Comparison of ENCODE assay signal across 12 mouse cellular contexts in genomic region chr4:115657867-115658249, GRCm38 (mm10). TPM values are rescaled to one million over a fixed set of nuclear protein-coding genes. Genes with fewer than 3 reads are reported as not detected.
DNase-seq lines count a peak whose midpoint lies in the region; ATAC-seq lines count a peak whose summit lies in the region.
"Had no signal": no experiment of that assay in that cellular context is flagged by ENCODE, and none has a peak within 500 bp of the region (broad histone marks: within the 10 kb centered on the region; RNA-seq: fewer than 3 reads in every experiment).

No protein-coding gene starts in this region.

- no peaks in the 10 kb centered on the region for H3K9me3 ChIP-seq in heart, embryonic 15.5 days (replicated peaks)
- no peaks in the 10 kb centered on the region for H3K9me3 ChIP-seq in embryonic facial prominence, embryonic 10.5 days
- no peaks in the 10 kb centered on the region for H3K9me3 ChIP-seq in hindbrain, embryonic 12.5 days (replicated peaks)
- H3K9me3 ChIP-seq in midbrain, embryonic 11.5 days (ENCODE audit: control insufficient read depth, low read length), result no peaks in the 10 kb centered on the region
- H3K9me3 ChIP-seq: liver, embryonic 15.5 days had no signal

- no peaks in the 10 kb centered on the region for H3K36me3 ChIP-seq in heart, embryonic 15.5 days
- no peaks in the 10 kb centered on the region for H3K36me3 ChIP-seq in embryonic facial prominence, embryonic 10.5 days (replicated peaks)
- no peaks in the 10 kb centered on the region for H3K36me3 ChIP-seq in hindbrain, embryonic 12.5 days
- no peaks in the 10 kb centered on the region for H3K36me3 ChIP-seq in midbrain, embryonic 11.5 days (ENCODE audit: control insufficient read depth, insufficient read depth, low read length)
- H3K36me3 ChIP-seq: liver, embryonic 15.5 days had no signal

- peak overlapping the region; percentile 41; the same call in 1 of the 2 replicates for H3K4me3 ChIP-seq in heart, embryonic 15.5 days
- peak overlapping the region; percentile 60 for H3K4me3 ChIP-seq in embryonic facial prominence, embryonic 10.5 days
- no peak overlapping the region for H3K4me3 ChIP-seq in hindbrain, embryonic 12.5 days
- no peak overlapping the region for H3K4me3 ChIP-seq in midbrain, embryonic 11.5 days (ENCODE audit: low read depth, low read length)

- H3K27ac ChIP-seq in heart, embryonic 15.5 days, result no peak overlapping the region
- H3K27ac ChIP-seq in embryonic facial prominence, embryonic 10.5 days (replicated peaks), result no peak overlapping the region
- H3K27ac ChIP-seq in hindbrain, embryonic 12.5 days, result no peak overlapping the region
- H3K27ac ChIP-seq in midbrain, embryonic 11.5 days (ENCODE audit: low read depth, low read length), result no peak overlapping the region
- H3K27ac ChIP-seq: liver, embryonic 15.5 days had no signal

- H3K4me1 ChIP-seq in heart, embryonic 15.5 days (replicated peaks), result peaks cover 3% of the 10 kb centered on the region; the same call in 1 of the 2 replicates
- peaks cover 10% of the 10 kb centered on the region for H3K4me1 ChIP-seq in embryonic facial prominence, embryonic 10.5 days
- peaks cover 8% of the 10 kb centered on the region for H3K4me1 ChIP-seq in hindbrain, embryonic 12.5 days
- peaks cover 3% of the 10 kb centered on the region; the same call in 1 of the 2 replicates for H3K4me1 ChIP-seq in midbrain, embryonic 11.5 days (ENCODE audit: control insufficient read depth, insufficient read depth, low read length)

- no peak for ATAC-seq in heart, embryonic 15.5 days (replicated peaks; ENCODE audit: insufficient number of reproducible peaks, insufficient read depth, low FRiP score, low read depth)
- no peak for ATAC-seq in hindbrain, embryonic 12.5 days (ENCODE audit: low FRiP score)
- peak; percentile 61; the same call in 1 of the 2 replicates for ATAC-seq in midbrain, embryonic 11.5 days (ENCODE audit: low FRiP score)
- ATAC-seq: CD4-positive, CD25-positive, alpha-beta regulatory T cell, adult 4 months had no signal

- no peak for DNase-seq in heart, postnatal 14 days
- no peak for DNase-seq in embryonic facial prominence, embryonic 10.5 days (ENCODE audit: low spot score)
- DNase-seq in midbrain, embryonic 11.5 days (ENCODE audit: low spot score, missing footprints), result no peak
- no peak for DNase-seq in Muller cell, postnatal 12 days (ENCODE audit: inconsistent ontology term)
- no peak for DNase-seq in frontal cortex, postnatal 25 days (ENCODE audit: low spot score in 2 of 2)
- no peak for DNase-seq in frontal cortex, postnatal 14 days (ENCODE audit: low spot score in 2 of 2)
- DNase-seq: cerebellum, adult 11 months had no signal

- peak overlapping the region; percentile 77 for H3K4me2 ChIP-seq in heart, embryonic 15.5 days
- H3K4me2 ChIP-seq in hindbrain, embryonic 12.5 days (replicated peaks), result peak overlapping the region; percentile 97; the same call in 1 of the 2 replicates
- H3K4me2 ChIP-seq in midbrain, embryonic 11.5 days, result peak overlapping the region; percentile 78

- intact Hi-C loops in heart, postnatal 14 days (cut with DNase I), result loop anchor here (2.0 kb wide), 1 partner anchor 51 kb away; no protein-coding TSS in a partner anchor

- H3K9ac ChIP-seq in heart, embryonic 15.5 days, result no peak overlapping the region
- H3K9ac ChIP-seq in hindbrain, embryonic 12.5 days, result no peak overlapping the region
- H3K9ac ChIP-seq in midbrain, embryonic 11.5 days (ENCODE audit: low read length), result no peak overlapping the region
- H3K9ac ChIP-seq: liver, embryonic 15.5 days had no signal

- no peaks in the 10 kb centered on the region for H3K27me3 ChIP-seq in heart, embryonic 15.5 days
- H3K27me3 ChIP-seq in embryonic facial prominence, embryonic 10.5 days (replicated peaks; ENCODE audit: low read depth, poor library complexity, severe bottlenecking), result peaks cover 7% of the 10 kb centered on the region; the same call in 1 of the 2 replicates
- H3K27me3 ChIP-seq in hindbrain, embryonic 12.5 days, result peaks cover 5% of the 10 kb centered on the region; the same call in 1 of the 2 replicates
- no peaks in the 10 kb centered on the region for H3K27me3 ChIP-seq in midbrain, embryonic 11.5 days (ENCODE audit: control insufficient read depth, insufficient read depth, low read length)

RNA-seq across cellular contexts. Expression of gene Cyp4b1, which starts 10.3 kb away (rescaled TPM):
- 3.4 and 4.5 TPM in 2 replicates for polyA plus RNA-seq in heart, embryonic 15.5 days (2015; fragmentation: Nextera tagmentation; extraction: Ambion mirVana)
- total RNA-seq in heart, postnatal 14 days (2021), result 10 to 100 TPM; 22.7 to 29.9 TPM
- polyA plus RNA-seq in embryonic facial prominence, embryonic 10.5 days (2016; fragmentation: Nextera tagmentation; extraction: Ambion mirVana), result not detected in 2 replicates
- polyA plus RNA-seq in hindbrain, embryonic 12.5 days (2016; fragmentation: Nextera tagmentation; extraction: Ambion mirVana), result 0.12 and 0.36 TPM in 2 replicates
- polyA plus RNA-seq in midbrain, embryonic 11.5 days (2014; fragmentation: Nextera tagmentation; extraction: Ambion mirVana), result 0.12 TPM in 1 of 2 replicates, not detected in the other
- polyA plus RNA-seq: CD4-positive, CD25-positive, alpha-beta regulatory T cell, adult 4 months had no signal

RNA-seq across cellular contexts. Expression of gene Cyp4a32, which starts 57.1 kb away (rescaled TPM):
- not detected in 2 replicates for polyA plus RNA-seq in heart, embryonic 15.5 days (2015; fragmentation: Nextera tagmentation; extraction: Ambion mirVana)
- total RNA-seq in heart, postnatal 14 days (2021), result not detected
- polyA plus RNA-seq in embryonic facial prominence, embryonic 10.5 days (2016; fragmentation: Nextera tagmentation; extraction: Ambion mirVana), result not detected in 2 replicates
- not detected in 2 replicates for polyA plus RNA-seq in hindbrain, embryonic 12.5 days (2016; fragmentation: Nextera tagmentation; extraction: Ambion mirVana)
- not detected in 2 replicates for polyA plus RNA-seq in midbrain, embryonic 11.5 days (2014; fragmentation: Nextera tagmentation; extraction: Ambion mirVana)
- polyA plus RNA-seq: CD4-positive, CD25-positive, alpha-beta regulatory T cell, adult 4 months; large intestine, adult 2 months; liver, embryonic 15.5 days had no signal

Comparison
In these comparisons a context has a peak if more than half of its experiments do, and no peak if none do; other contexts are left out.
1. H3K4me3 ChIP-seq: peak in heart, embryonic 15.5 days (single experiment) and embryonic facial prominence, embryonic 10.5 days (single experiment); none in hindbrain, embryonic 12.5 days (single experiment) and midbrain, embryonic 11.5 days (single experiment).
2. Peak in every context shown above with its lines, with median percentiles within 50 percentile points of each other: H3K4me2 ChIP-seq.